Mouse (Mus musculus): ENCODE results near the gene Cpxm2.

Gene Cpxm2

GRCm38 (mm10) chr7:132154368-132154961 lies at the start of gene Cpxm2:
TSS of gene Cpxm2 (minus strand) at chr7:132154739.
- peak; percentile 2 to 8 for DNase-seq

- no peak for DNase-seq
Observed at GRCm38 (mm10) chr7:132204073-132204612, 49.6 kb upstream of the Cpxm2 start.

- no peak for DNase-seq
Observed at GRCm38 (mm10) chr7:132199686-132200085, 45.1 kb upstream of the Cpxm2 start.

GRCm38 (mm10) chr7:132198806-132199205 lies 44.3 kb upstream of the Cpxm2 start:
- no peak for DNase-seq

GRCm38 (mm10) chr7:132197817-132198475 lies 43.4 kb upstream of the Cpxm2 start:
- DNase-seq: no peak

- no peak for DNase-seq
Observed at GRCm38 (mm10) chr7:132196581-132196980, 42.0 kb upstream of the Cpxm2 start.

- DNase-seq: no peak
Observed at GRCm38 (mm10) chr7:132193606-132194005, 39.1 kb upstream of the Cpxm2 start.

GRCm38 (mm10) chr7:132187456-132187855 lies 32.9 kb upstream of the Cpxm2 start:
- DNase-seq: no peak

- peak; percentile 3 to 18 for DNase-seq
Observed at GRCm38 (mm10) chr7:132183892-132184404, 29.4 kb upstream of the Cpxm2 start.

GRCm38 (mm10) chr7:132181586-132182198 lies 27.2 kb upstream of the Cpxm2 start:
- no peak for DNase-seq

GRCm38 (mm10) chr7:132181042-132181441 lies 26.5 kb upstream of the Cpxm2 start:
- DNase-seq: no peak

- DNase-seq: no peak
Observed at GRCm38 (mm10) chr7:132179049-132179448, 24.5 kb upstream of the Cpxm2 start.

- DNase-seq: no peak
Observed at GRCm38 (mm10) chr7:132174787-132175186, 20.2 kb upstream of the Cpxm2 start.

- DNase-seq: no peak
Observed at GRCm38 (mm10) chr7:132174296-132174695, 19.8 kb upstream of the Cpxm2 start.

GRCm38 (mm10) chr7:132172220-132172619 lies 17.7 kb upstream of the Cpxm2 start:
- DNase-seq: no peak

GRCm38 (mm10) chr7:132171716-132172115 lies 17.2 kb upstream of the Cpxm2 start:
- DNase-seq: no peak

- no peak for DNase-seq
Observed at GRCm38 (mm10) chr7:132169419-132170169, 15.1 kb upstream of the Cpxm2 start.

- DNase-seq: no peak
Observed at GRCm38 (mm10) chr7:132167239-132167638, 12.7 kb upstream of the Cpxm2 start.

GRCm38 (mm10) chr7:132162254-132162653 lies 7.7 kb upstream of the Cpxm2 start:
- DNase-seq: no peak

- DNase-seq: no peak
Observed at GRCm38 (mm10) chr7:132158321-132159025, 3.9 kb upstream of the Cpxm2 start.

- DNase-seq: peak; percentile 7
Observed at GRCm38 (mm10) chr7:132153725-132154147, 803 bp downstream of the Cpxm2 start.

- no peak for DNase-seq
Observed at GRCm38 (mm10) chr7:132145227-132145800, 9.2 kb downstream of the Cpxm2 start.
